Mouse (Mus musculus): ENCODE data around the gene Gm10188. TPM values are rescaled to one million over a fixed set of nuclear protein-coding genes. Genes with fewer than 3 reads are reported as not detected.
A peak's percentile ranks its signal among the peaks of the same experiment; 100 is the strongest.

Gm10188 gene
- not detected in 2 replicates for polyA plus RNA-seq (2014; fragmentation: Nextera tagmentation; extraction: Ambion mirVana)

DNA sequence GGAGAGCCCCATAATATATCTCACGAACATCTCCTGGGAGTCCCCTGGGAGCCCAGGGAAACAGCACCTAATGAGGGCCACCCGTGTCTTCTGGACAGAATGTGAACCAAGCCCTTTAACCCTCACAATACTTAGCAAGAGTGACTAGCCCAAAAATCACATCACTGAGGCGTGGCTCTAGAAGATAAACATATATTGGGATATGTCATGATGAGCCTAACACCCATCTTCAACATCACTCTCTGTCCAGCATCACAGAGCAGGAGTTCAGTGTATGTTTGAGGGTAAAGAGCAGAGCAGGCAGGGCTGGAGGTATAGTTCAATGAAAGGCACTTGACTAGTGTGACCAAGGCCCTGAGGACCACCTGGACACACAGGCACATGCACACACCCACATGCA lies at the start of gene Gm10188:
Gene Gm10188, minus strand, starts transcription at position 101 of the 400 bp plus-strand sequence.
- no peaks in the 10 kb centered on the region for H3K27me3 ChIP-seq (ENCODE audit: control insufficient read depth, insufficient read depth, low read length)
- no peak within 1 kb of the TSS for H3K9ac ChIP-seq (ENCODE audit: low read depth, low read length)
- no peak for ATAC-seq (ENCODE audit: low FRiP score, low TSS enrichment)
- 77% methylated on average over 3 of the region's 3 CpGs for WGBS
- no peak within 1 kb of the TSS for H3K4me2 ChIP-seq (replicated peaks; ENCODE audit: low read depth, low read length)
- H3K4me1 ChIP-seq (ENCODE audit: control insufficient read depth, insufficient read depth, low read length): no peaks in the 10 kb centered on the region
- no peaks in the 10 kb centered on the region for H3K36me3 ChIP-seq (ENCODE audit: control insufficient read depth, insufficient read depth, low read length)
- H3K9me3 ChIP-seq (ENCODE audit: control insufficient read depth, low read length): no peaks in the 10 kb centered on the region
- H3K27ac ChIP-seq (ENCODE audit: low read depth, low read length): no peak within 1 kb of the TSS
- no peak within 1 kb of the TSS for H3K4me3 ChIP-seq (ENCODE audit: low read length)

DNA sequence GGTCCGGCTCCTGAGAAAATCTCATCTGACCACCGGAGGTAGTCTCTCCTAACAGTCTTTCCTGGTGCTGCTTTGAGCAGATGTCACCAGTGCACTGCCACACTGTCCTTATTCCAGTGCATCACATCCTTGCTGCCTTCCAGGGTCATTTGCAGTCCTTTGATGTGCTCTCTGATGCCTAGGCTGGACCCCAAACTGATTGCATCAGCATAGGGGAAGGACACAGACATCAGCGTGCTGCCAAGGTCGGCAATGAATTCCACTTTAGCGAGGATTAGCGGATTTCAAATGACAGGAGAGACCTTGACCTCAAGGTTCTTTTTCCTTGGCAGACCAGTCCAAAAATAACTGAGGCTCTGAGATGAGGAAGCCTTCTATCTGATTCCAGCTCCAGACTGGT lies 47.6 kb upstream of the Gm10188 start:
- no peak for ATAC-seq (ENCODE audit: low FRiP score, low TSS enrichment)
- no peak overlapping the region for H3K4me3 ChIP-seq (ENCODE audit: low read length)
- H3K9me3 ChIP-seq (ENCODE audit: control insufficient read depth, low read length): no peaks in the 10 kb centered on the region
- H3K9ac ChIP-seq (ENCODE audit: low read depth, low read length): no peak overlapping the region
- H3K4me2 ChIP-seq (replicated peaks; ENCODE audit: low read depth, low read length): no peak overlapping the region
- no peaks in the 10 kb centered on the region for H3K27me3 ChIP-seq (ENCODE audit: control insufficient read depth, insufficient read depth, low read length)
- no peak overlapping the region for H3K27ac ChIP-seq (ENCODE audit: low read depth, low read length)
- 58% methylated on average over 6 of the region's 6 CpGs for WGBS
- H3K36me3 ChIP-seq (ENCODE audit: control insufficient read depth, insufficient read depth, low read length): no peaks in the 10 kb centered on the region
- H3K4me1 ChIP-seq (ENCODE audit: control insufficient read depth, insufficient read depth, low read length): no peaks in the 10 kb centered on the region

DNA sequence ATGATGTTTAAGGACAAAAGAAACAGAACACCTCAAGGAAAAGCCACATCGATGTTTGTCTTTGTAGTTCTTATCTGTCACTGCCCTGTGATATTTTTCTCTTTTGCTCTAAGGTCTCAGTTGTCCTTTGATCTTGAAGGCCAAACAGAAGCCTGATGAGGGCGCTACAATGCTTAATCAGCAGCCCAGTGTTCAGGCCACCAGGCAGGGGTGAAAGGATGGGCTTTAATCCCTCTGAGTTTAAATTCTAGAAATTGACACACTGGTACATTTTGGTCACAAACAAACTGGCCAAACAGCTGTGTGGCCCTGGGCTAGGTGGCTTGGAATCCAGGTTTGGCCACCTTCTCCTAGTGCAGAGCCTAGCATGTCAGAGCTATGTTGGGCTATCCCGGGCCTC lies 47.1 kb upstream of the Gm10188 start:
- Histone ChIP-seq H3K4me2 (replicated peaks; ENCODE audit: low read depth, low read length) (no peak overlapping the region), H3K9me3 (ENCODE audit: control insufficient read depth, low read length) (no peaks in the 10 kb centered on the region), H3K4me1 (ENCODE audit: control insufficient read depth, insufficient read depth, low read length) (no peaks in the 10 kb centered on the region), H3K4me3 (ENCODE audit: low read length) (no peak overlapping the region), H3K27me3 (ENCODE audit: control insufficient read depth, insufficient read depth, low read length) (no peaks in the 10 kb centered on the region), H3K9ac (ENCODE audit: low read depth, low read length) (no peak overlapping the region), H3K27ac (ENCODE audit: low read depth, low read length) (no peak overlapping the region), H3K36me3 (ENCODE audit: control insufficient read depth, insufficient read depth, low read length) (no peaks in the 10 kb centered on the region)
- no peak for ATAC-seq (ENCODE audit: low FRiP score, low TSS enrichment)
- WGBS: 74% methylated on average over 3 of the region's 3 CpGs

DNA sequence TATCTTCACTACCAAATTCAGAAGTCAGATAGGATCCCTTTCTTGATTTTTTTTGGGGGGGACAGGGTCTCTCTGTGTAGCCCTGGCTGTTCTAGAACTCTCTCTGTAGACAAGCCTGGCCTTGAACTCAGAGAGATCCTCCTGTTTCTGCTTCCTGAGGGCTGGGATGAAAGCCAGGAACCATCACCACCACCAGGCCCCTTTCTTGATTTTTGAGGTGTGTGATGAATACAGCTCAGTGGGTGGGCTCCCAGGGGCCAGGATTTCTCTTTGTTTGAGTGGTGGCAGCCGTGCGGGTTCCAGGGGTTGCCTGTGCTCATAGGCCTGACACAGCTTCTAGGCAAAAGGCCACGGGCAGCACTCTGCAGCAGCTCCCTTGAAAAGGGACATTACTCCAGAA lies 41.7 kb upstream of the Gm10188 start:
- H3K4me1 ChIP-seq (ENCODE audit: control insufficient read depth, insufficient read depth, low read length): peaks cover 14% of the 10 kb centered on the region
- no peak for ATAC-seq (ENCODE audit: low FRiP score, low TSS enrichment)
- no peaks in the 10 kb centered on the region for H3K36me3 ChIP-seq (ENCODE audit: control insufficient read depth, insufficient read depth, low read length)
- H3K4me3 ChIP-seq (ENCODE audit: low read length): no peak overlapping the region
- WGBS: 90% methylated on average over 3 of the region's 3 CpGs
- H3K9me3 ChIP-seq (ENCODE audit: control insufficient read depth, low read length): no peaks in the 10 kb centered on the region
- no peak overlapping the region for H3K9ac ChIP-seq (ENCODE audit: low read depth, low read length)
- no peak overlapping the region for H3K27ac ChIP-seq (ENCODE audit: low read depth, low read length)
- H3K27me3 ChIP-seq (ENCODE audit: control insufficient read depth, insufficient read depth, low read length): no peaks in the 10 kb centered on the region
- H3K4me2 ChIP-seq (replicated peaks; ENCODE audit: low read depth, low read length): no peak overlapping the region

DNA sequence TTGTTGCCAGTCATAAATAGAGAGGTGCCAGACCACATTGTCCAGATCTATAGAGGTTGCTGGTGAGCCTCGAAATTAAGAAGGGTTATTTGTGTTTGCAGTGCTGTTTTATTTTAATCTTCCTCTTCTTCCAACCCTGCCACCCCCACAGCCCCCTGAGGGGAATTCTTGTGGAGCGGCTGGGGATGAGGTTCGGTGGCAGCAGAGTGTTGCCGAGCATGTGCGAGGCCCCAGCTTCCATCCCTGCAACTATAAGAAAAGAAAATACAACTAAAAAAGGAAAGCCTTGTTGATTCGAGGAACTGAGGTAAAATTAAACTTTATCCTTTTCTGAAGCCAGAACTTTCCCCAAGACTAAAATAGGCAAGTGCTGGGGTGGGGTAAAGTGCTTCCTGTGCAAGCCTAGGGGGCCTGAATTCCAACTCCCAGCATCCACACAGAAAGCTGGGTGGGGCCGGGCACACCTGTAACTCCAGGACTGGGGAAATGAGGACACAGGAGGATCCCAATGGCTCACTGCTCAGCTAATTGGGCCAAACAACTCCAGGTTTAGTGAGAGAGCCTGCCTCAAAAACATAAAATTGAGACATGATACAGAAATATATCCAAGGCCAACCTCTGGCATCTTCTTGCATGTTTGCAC lies 39.0 kb upstream of the Gm10188 start:
- Histone ChIP-seq H3K9ac (ENCODE audit: low read depth, low read length) (no peak overlapping the region), H3K27ac (ENCODE audit: low read depth, low read length) (no peak overlapping the region), H3K4me3 (ENCODE audit: low read length) (no peak overlapping the region), H3K9me3 (ENCODE audit: control insufficient read depth, low read length) (no peaks in the 10 kb centered on the region), H3K27me3 (ENCODE audit: control insufficient read depth, insufficient read depth, low read length) (no peaks in the 10 kb centered on the region), H3K4me2 (replicated peaks; ENCODE audit: low read depth, low read length) (no peak overlapping the region), H3K4me1 (ENCODE audit: control insufficient read depth, insufficient read depth, low read length) (peaks cover 19% of the 10 kb centered on the region), H3K36me3 (ENCODE audit: control insufficient read depth, insufficient read depth, low read length) (no peaks in the 10 kb centered on the region)
- ATAC-seq (ENCODE audit: low FRiP score, low TSS enrichment): no peak
- WGBS: 65% methylated on average over 7 of the region's 7 CpGs

DNA sequence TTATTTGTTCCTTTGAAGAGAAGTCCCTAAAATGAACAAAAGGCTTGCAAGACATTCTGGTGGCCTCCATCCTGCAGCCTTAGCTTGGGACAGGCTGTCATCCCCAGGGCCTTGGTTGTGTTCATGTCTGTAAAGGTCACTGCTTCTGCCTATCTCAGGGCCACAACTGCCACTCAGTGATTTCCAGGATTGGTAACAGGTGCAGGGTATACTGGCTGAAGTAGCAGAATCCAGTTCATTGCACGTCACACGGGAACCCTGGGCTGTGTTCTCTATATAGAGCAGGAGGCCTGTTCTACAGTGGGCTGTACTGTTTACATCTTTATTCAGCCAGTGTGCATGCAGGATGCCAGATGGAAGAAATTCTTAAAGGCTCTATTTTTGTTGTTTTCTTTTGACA lies 38.4 kb upstream of the Gm10188 start:
- H3K4me3 ChIP-seq (ENCODE audit: low read length): no peak overlapping the region
- H3K4me2 ChIP-seq (replicated peaks; ENCODE audit: low read depth, low read length): no peak overlapping the region
- no peak for ATAC-seq (ENCODE audit: low FRiP score, low TSS enrichment)
- peak overlapping the region; percentile 44; the same call in 1 of the 2 replicates for H3K27ac ChIP-seq (ENCODE audit: low read depth, low read length)
- H3K36me3 ChIP-seq (ENCODE audit: control insufficient read depth, insufficient read depth, low read length): no peaks in the 10 kb centered on the region
- WGBS: 53% methylated on average over 2 of the region's 2 CpGs
- no peaks in the 10 kb centered on the region for H3K9me3 ChIP-seq (ENCODE audit: control insufficient read depth, low read length)
- no peaks in the 10 kb centered on the region for H3K27me3 ChIP-seq (ENCODE audit: control insufficient read depth, insufficient read depth, low read length)
- H3K9ac ChIP-seq (ENCODE audit: low read depth, low read length): no peak overlapping the region
- peaks cover 19% of the 10 kb centered on the region for H3K4me1 ChIP-seq (ENCODE audit: control insufficient read depth, insufficient read depth, low read length)

DNA sequence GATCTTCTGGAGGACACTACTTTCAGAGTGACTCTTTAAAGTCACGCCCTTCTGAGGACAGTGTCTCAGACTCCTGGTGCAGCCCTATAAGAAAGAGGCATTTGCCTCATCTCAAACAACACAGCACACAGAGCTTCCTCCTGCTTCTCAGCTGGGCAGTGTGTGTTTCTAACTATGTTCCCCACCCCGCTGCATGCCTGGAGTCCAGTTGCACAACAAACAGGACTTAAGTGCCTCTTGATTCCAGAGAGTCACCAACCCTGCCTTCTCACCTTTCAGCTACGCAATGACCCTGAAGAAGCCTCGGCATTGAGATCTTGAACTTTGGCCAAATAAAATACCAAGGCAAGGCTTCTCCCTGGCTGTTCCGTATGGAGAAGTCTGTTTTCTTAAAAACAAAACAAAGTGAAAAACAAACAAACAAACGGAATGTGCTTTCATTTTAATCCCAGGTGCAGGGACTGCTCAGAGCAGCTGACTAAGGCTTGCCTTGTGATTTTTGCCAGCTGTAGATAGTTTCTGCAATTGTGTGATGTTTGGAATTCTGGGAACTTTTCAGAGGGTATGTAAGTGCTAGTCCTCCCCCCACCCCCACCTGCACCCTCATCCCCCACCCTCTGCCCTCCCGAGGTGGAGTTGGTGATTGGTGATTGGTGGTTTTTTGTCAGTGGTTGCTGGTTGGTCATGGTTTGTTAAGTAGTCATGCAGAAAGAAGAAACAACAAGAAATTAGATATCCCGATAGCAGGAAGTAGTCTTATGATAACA lies 37.4 kb upstream of the Gm10188 start:
- Histone ChIP-seq H3K27me3 (ENCODE audit: control insufficient read depth, insufficient read depth, low read length) (no peaks in the 10 kb centered on the region), H3K9me3 (ENCODE audit: control insufficient read depth, low read length) (no peaks in the 10 kb centered on the region), H3K36me3 (ENCODE audit: control insufficient read depth, insufficient read depth, low read length) (no peaks in the 10 kb centered on the region), H3K4me2 (replicated peaks; ENCODE audit: low read depth, low read length) (no peak overlapping the region), H3K4me1 (ENCODE audit: control insufficient read depth, insufficient read depth, low read length) (peaks cover 19% of the 10 kb centered on the region), H3K4me3 (ENCODE audit: low read length) (no peak overlapping the region), H3K9ac (ENCODE audit: low read depth, low read length) (no peak overlapping the region), H3K27ac (ENCODE audit: low read depth, low read length) (peak overlapping the region; percentile 44; the same call in 1 of the 2 replicates)
- ATAC-seq (ENCODE audit: low FRiP score, low TSS enrichment): peak; percentile 76
- WGBS: 15% methylated on average over 8 of the region's 8 CpGs

DNA sequence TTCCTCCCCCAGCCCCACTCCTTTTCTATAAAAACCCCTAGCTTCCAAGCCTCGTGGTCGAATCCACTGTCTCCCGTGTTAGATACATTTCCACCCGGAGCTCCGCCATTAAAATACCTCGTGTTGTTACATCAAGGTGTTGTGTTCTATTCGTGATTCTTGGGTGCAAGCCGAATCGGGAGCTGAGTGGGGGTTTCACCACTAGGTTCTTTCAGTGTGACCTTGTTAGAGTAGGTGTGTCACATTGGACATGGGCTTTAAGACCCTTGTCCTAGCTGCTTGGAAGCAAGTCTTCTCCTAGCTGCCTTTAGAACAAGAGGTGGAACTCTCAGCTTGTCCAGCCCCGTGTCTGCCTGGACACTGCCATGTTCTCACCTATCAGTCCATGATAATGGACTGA lies 36.4 kb upstream of the Gm10188 start:
- 75% methylated on average over 10 of the region's 10 CpGs for WGBS
- no peak overlapping the region for H3K4me3 ChIP-seq (ENCODE audit: low read length)
- H3K27me3 ChIP-seq (ENCODE audit: control insufficient read depth, insufficient read depth, low read length): no peaks in the 10 kb centered on the region
- H3K36me3 ChIP-seq (ENCODE audit: control insufficient read depth, insufficient read depth, low read length): no peaks in the 10 kb centered on the region
- H3K9me3 ChIP-seq (ENCODE audit: control insufficient read depth, low read length): no peaks in the 10 kb centered on the region
- no peak overlapping the region for H3K9ac ChIP-seq (ENCODE audit: low read depth, low read length)
- H3K4me2 ChIP-seq (replicated peaks; ENCODE audit: low read depth, low read length): no peak overlapping the region
- peaks cover 19% of the 10 kb centered on the region for H3K4me1 ChIP-seq (ENCODE audit: control insufficient read depth, insufficient read depth, low read length)
- peak overlapping the region; percentile 43; the same call in 1 of the 2 replicates for H3K27ac ChIP-seq (ENCODE audit: low read depth, low read length)
- ATAC-seq (ENCODE audit: low FRiP score, low TSS enrichment): no peak

DNA sequence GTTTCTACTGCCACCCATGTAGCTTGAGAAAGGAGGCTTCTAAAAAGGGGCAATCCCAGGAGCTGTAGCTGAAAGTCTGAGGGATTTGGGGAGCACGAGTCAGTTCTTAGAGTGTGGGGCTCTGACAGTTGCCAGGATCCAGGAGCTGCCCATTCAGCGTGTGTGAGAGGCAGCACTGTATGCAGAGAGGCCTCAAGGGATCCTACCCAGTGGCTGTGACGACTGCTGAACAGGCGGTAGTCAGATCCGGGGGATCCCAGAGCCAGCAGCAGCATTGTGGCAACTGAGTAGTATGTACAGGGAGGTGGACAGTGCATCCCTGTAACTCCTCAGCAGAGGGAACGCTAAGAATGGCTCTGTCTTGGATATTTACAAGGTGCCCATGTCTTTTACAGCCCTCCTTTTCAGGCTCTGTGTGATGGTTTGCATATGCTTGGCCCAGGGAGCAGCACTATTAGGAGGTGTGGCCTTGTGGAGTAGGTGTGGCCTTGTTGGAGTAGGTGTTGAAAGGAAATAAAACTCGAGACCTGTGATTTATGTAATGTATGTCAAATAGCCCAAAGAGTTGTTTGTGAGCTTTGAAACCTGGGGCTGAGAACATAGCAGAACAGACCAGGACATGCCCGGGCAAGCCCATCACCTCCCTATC lies 35.8 kb upstream of the Gm10188 start:
- H3K4me2 ChIP-seq (replicated peaks; ENCODE audit: low read depth, low read length): no peak overlapping the region
- H3K9ac ChIP-seq (ENCODE audit: low read depth, low read length): no peak overlapping the region
- H3K27me3 ChIP-seq (ENCODE audit: control insufficient read depth, insufficient read depth, low read length): no peaks in the 10 kb centered on the region
- WGBS: 33% methylated on average over 7 of the region's 8 CpGs
- H3K36me3 ChIP-seq (ENCODE audit: control insufficient read depth, insufficient read depth, low read length): no peaks in the 10 kb centered on the region
- H3K4me3 ChIP-seq (ENCODE audit: low read length): no peak overlapping the region
- H3K9me3 ChIP-seq (ENCODE audit: control insufficient read depth, low read length): no peaks in the 10 kb centered on the region
- H3K4me1 ChIP-seq (ENCODE audit: control insufficient read depth, insufficient read depth, low read length): peaks cover 19% of the 10 kb centered on the region
- 0 out of 2 replicates have a peak overlapping the region, but pooled peaks have one; percentile 42 for H3K27ac ChIP-seq (ENCODE audit: low read depth, low read length)
- peak; percentile 56 for ATAC-seq (ENCODE audit: low FRiP score, low TSS enrichment)
